Mouse (Mus musculus): ENCODE data around the gene Mrpl10.

The Mrpl10 gene

DNA sequence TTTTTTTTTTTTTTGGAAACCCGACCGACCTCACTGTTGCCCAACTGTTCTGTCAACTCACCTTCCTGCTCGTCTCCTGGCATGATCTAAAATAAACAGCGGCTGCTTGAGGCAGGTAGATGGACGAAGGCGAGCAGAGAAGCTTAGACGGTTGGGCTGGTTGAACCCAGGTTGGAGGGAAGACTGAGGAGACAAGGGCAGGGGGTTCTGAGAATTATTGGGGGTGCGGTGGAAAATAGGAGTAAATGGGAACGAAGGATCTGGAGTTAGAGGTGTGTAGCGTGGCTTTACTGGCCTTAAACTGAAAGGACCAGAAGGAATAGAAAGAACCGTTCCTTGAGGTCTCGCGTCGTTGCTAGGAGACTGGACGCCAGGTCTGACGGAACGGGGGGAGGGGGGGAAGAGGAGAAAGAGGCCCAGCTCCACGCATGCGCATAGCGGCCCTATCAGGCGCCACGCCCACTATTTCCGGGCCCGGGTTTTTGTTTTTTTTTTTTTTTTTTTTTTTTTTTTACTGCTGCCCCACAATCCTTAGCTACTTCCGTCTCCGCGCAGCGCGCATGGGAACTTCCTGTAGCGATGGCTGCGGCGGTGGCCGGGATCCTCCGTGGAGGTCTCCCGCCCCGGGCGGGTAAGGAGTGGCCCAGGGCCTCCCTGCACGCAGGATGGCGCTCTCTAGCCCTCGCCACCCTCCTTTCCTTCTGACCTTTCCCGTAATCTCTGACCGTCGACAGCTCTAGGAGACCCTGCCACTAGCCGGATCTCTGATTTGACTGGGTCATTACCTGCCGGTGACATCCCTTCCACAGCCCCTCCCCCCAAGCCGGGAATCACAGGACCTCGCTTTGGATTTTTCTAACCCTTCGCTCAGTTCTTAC, at the start of gene Mrpl10, which contains the start of gene Lrrc46:
TSS of gene Mrpl10 (plus strand) at position 539 of the 878 bp plus-strand sequence.
TSS of gene Lrrc46 (minus strand) at position 386 of the 878 bp plus-strand sequence.
- DNase-seq (ENCODE audit: low spot score in 2 of 2), result peak; percentile 78 to 81

DNA sequence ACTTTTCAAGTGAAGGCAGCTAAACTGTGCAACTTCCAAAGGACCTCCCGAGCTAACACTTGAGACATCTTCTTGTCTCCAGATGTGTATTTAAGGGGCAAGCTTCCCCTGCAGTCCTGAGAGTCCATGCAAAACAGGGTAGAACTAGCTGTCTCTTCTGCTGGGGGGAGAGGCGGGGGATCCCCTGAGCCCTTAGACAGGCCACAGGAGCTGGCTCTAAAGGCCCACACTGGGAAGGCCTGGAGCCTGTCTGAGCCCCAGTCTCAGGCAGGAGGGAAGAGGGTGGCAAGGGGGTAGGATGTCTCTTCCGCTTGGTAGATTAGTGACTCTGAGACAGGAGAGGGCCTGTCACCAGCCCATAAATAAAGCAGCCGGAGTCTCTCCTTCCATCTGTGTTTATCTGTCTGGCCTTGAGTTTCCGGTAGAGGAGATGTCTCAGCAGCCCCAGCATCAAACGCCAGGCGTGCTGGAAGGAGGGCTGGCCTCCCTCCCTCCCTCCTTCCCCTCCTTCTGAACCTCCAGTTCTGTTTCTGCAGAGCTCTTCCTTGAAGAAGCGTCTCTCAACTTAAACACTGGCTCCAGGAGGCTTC, 48.5 kb upstream of the Mrpl10 start:
- no peak for DNase-seq (ENCODE audit: low spot score in 2 of 2)

GRCm38 (mm10) chr11:96995031-96995430, 46.3 kb upstream of the Mrpl10 start:
- no peak for DNase-seq (ENCODE audit: low spot score in 2 of 2)

GRCm38 (mm10) chr11:96995836-96996772, 45.3 kb upstream of the Mrpl10 start:
- no peak for DNase-seq (ENCODE audit: low spot score in 2 of 2)

GRCm38 (mm10) chr11:96996773-96997379, 44.5 kb upstream of the Mrpl10 start:
- DNase-seq (ENCODE audit: low spot score in 2 of 2), result no peak

GRCm38 (mm10) chr11:96997380-96997956, 43.9 kb upstream of the Mrpl10 start:
- no peak for DNase-seq (ENCODE audit: low spot score in 2 of 2)

DNA sequence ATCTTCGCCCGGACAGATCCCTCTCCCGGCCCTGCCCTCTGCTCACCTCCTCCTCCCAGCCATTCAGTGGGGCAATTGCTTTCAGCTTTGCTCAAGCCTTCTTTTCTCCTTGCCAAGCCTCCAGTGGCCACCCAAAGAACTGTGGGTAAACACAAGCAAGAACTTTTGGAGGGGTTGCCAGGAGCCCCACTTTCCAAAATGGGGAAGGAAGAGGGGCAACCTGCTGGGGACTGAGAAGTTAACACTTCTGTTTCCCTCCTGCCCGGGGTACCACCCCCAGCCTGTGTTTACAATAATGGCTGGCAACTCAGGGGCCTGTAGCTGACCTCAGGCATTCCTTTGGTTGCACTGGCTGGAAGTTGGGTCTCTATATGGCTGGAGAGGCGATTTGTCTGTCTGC, 38.2 kb upstream of the Mrpl10 start:
- no peak for DNase-seq (ENCODE audit: low spot score in 2 of 2)

- DNase-seq (ENCODE audit: low spot score in 2 of 2), result no peak
Measured at GRCm38 (mm10) chr11:97007093-97007794, 34.1 kb upstream of the Mrpl10 start.

- no peak for DNase-seq (ENCODE audit: low spot score in 2 of 2)
Measured at GRCm38 (mm10) chr11:97009198-97009790, 32.1 kb upstream of the Mrpl10 start.

DNA sequence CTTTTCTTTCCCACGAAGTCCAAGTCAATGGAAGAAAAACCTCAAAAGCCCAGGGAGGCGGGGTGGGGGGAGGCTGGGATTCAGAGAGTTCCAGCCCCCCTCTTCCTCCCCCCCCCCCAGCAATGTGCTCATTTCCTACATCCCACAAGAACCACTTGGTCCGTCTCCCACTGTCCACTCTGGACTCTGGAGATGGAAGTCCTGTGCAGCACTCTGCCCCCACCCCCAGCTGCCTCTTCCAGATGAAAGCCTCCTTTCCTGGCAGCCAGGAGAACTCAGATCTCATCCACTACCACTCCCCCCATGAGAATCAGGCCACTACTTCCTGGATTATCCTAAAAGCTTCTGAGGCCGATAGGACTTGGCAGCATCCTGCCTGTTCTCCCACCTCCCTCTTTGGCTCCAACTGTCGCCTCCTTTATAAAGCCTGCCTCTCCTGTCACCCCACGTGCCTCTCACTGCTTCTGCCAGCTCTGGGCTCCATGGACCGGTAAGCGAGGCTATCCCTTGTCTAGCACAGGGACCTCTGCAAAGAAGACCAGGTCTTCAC, 28.2 kb upstream of the Mrpl10 start, which contains the start of gene Sp6:
TSS of gene Sp6 (plus strand) at position 274 of the 550 bp plus-strand sequence.
- DNase-seq (ENCODE audit: low spot score in 2 of 2), result no peak

DNA sequence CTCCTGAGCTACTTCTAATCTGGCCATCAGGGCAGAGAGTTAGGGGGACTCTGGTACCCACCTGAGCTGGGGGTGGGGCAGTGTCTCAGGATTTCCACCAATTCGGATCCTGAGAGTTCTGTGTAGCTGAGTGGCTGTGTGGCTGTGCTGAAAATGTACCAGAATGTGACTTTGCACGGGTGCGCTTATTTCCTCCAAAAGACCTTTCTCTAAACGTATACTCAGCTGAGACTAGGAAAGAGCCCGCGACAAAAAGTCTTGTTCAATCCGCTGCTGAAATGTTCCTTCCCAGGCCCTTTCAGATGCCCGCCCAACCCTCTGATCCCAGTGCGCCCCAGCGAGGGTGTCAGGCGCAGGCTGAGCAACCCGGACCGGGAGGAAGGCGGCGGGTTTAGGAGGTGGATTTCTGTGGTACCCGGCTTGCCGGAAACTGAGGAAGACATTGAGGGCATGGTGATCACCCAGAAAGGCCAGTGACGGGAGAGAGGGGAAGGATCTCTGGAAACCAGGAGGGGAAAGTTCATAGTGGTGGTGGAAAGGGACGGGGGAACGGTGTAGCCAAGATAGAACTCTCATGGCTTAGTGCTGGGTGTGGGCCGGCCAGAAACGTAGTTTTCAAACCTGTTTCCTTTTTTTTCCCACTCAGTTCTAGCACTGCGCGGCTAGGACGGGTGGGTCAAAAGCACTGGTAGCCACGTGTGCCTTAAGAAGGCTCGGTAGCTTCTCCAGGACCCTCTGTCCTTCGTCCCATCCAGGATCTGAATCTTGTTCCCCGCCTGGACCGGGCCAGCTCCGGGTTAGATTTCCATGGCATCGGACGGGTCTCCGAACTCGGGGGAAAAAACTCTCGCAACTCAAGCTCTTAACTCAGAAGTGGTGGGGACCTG, 23.4 kb upstream of the Mrpl10 start:
- DNase-seq (ENCODE audit: low spot score in 2 of 2), result no peak

DNA sequence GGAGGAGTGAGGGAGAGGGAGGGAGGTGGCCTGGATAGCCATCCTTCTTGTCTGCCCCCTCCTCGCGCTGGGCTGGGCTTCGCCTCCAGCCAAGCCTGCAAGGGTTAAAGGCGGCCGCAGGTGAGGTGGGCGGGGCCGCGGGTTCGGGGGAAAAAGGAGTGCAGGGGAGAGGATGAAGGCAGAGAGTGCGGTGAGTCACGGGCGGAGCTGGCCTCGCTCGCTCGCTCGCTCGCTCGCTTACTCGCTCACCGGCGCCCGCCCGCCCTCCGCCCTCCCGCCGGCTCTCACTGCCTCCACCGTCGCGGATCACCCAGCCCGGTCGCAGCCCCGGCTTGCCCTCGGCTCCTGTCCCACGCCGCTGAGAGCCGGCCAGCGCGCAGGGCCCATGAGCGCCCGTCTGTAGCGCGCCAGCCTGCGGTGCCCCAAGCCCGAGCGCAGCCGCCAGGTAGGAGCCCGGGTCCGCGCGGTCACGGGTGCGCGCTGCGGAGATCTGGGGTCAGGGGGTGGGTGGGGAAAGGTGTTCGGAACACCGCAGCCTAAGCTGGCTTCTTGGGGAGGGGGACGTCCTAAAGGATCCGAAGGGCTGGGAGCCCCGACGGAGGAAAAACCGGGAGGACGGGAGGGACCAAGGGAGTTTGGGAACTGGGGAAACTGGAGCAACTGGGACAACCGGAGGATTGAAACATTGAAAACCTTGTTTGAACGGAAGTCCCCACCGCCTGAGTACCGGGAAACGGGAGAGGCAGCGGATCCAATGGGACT, 22.6 kb upstream of the Mrpl10 start:
- no peak for DNase-seq (ENCODE audit: low spot score in 2 of 2)

GRCm38 (mm10) chr11:97019345-97019708, 22.0 kb upstream of the Mrpl10 start:
- no peak for DNase-seq (ENCODE audit: low spot score in 2 of 2)

GRCm38 (mm10) chr11:97021121-97021765, 20.1 kb upstream of the Mrpl10 start:
- DNase-seq (ENCODE audit: low spot score in 2 of 2), result no peak

DNA sequence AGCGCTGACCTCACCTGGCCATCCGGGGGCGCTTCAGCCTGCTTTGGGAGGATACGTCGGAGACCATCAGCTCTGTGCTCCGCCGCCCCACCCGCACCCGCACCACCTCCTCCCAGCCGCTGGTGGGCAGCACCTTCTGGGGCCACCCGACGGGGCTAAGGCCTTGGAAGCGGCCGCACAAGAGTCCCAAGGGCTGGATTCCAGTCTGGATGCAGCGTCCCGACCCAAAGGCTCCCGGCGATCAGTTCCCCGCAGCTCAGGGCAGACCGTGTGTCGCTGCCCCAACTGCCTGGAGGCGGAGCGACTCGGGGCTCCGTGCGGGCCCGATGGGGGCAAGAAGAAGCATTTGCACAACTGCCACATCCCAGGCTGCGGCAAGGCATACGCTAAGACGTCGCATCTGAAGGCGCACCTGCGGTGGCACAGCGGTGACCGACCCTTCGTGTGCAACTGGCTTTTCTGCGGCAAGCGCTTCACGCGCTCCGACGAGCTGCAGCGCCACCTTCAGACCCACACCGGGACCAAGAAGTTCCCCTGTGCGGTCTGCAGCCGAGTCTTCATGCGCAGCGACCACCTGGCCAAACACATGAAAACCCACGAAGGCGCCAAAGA, 19.4 kb upstream of the Mrpl10 start:
- DNase-seq (ENCODE audit: low spot score in 2 of 2), result peak; percentile 39 to 48

DNA sequence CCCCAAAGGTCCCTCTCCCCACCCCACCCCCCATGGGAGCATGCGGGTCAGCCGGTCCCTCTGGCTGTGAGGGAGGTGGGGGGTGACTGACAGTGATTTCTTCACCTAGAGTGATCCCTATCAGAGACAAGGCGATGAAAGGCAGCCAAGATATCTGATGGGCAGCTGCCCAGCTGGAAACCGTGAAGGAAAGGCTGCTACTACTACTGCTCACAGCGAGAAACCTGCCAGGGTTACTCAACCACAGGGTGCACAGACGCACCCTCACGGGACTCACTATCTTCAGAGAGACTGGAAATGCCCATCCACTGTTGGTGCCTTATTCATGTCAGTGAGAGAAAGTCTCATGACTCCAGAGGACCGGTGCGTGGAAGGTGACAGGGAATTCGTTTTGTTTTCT, 16.4 kb upstream of the Mrpl10 start:
- DNase-seq (ENCODE audit: low spot score in 2 of 2), result no peak

GRCm38 (mm10) chr11:97025721-97026344, 15.5 kb upstream of the Mrpl10 start:
- DNase-seq (ENCODE audit: low spot score in 2 of 2), result peak; percentile 83

Measured in frontal cortex, postnatal 36 days (tissue).